Mouse (Mus musculus) neural tube, postnatal 0 days (tissue): Measurements from ENCODE around the gene Nkx2-1. TPM values are rescaled to one million over a fixed set of nuclear protein-coding genes. Genes with fewer than 3 reads are reported as not detected.

Experiments
- polyA plus RNA-seq: library from polyadenylated mRNA; unstranded; fragments of >200 nt; fragmentation: Nextera tagmentation; extraction: Ambion mirVana; gene quantifications from 2 replicates; pipeline ENCODE4 v1.2.1, GENCODE M21; 2015

Gene Nkx2-1
- polyA plus RNA-seq: not detected in 2 replicates

DNA sequence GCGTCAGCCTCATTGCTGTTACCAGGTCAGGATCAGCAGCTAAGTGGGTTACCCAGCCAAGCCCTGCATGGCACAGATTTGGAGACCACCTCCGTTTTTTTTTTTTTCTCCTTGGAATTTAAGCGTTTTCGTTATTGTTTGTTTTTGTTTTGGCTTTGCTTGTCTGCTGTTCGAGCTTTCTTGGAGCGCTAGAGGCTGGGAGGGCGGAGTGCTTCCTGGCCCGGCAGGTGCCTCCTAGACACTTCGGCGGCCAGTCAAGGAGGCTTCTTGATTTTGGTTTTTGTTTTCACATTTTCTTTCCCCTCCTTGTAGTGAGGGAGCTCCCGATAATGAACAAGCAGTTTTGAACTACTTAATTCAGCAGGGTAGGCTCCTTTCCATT lies at the start of gene Nkx2-1:
Gene Nkx2-1 (minus strand): TSS at position 25 of the 382 bp plus-strand sequence.

Other genes starting within 250 kb of the Nkx2-1 start
- 35.7 and 37.4 TPM in 2 replicates for gene Mbip, start 191.0 kb downstream of the Nkx2-1 start, polyA plus RNA-seq
- 0.24 TPM in 1 of 2 replicates, not detected in the other for gene Nkx2-9, start 76.4 kb upstream of the Nkx2-1 start, polyA plus RNA-seq
- 0.05 TPM in 1 of 2 replicates, not detected in the other for gene Pax9, start 154.9 kb upstream of the Nkx2-1 start, polyA plus RNA-seq